Mouse (Mus musculus): Measurements from ENCODE around the gene Tmc6. TPM values are rescaled to one million over a fixed set of nuclear protein-coding genes. Genes with fewer than 3 reads are reported as not detected.
A peak's percentile ranks its signal among the peaks of the same experiment; 100 is the strongest.

The Tmc6 gene
- total and polyA plus RNA-seq, 3 experiments, result 12.6 to 18.1 (median 15.7) TPM

GRCm38 (mm10) chr11:117786294-117786693 is 4.3 kb upstream of the Tmc6 start:
- 19% methylated on average over 10 of the region's 10 CpGs for WGBS
- intact Hi-C loops (cut with DNase I), result loop anchor here (1.0 to 5.0 kb wide), 2 partner anchors 34 to 77 kb away; no protein-coding TSS in a partner anchor
- DNase-seq, result peak; percentile 68 to 69

GRCm38 (mm10) chr11:117783683-117784309 is 1.8 kb upstream of the Tmc6 start:
- Histone ChIP-seq H3K36me3 (ENCODE audit: control insufficient read depth, insufficient read depth, low read length) (no peaks in the 10 kb centered on the region), H3K4me3 (peak overlapping the region; percentile 52), H3K4me1 (ENCODE audit: control insufficient read depth, insufficient read depth, low read length) (peaks cover 4% of the 10 kb centered on the region; the same call in 1 of the 2 replicates), H3K27ac (peak overlapping the region; percentile 96), H3K79me2 (replicated peaks; ENCODE audit: control insufficient read depth, insufficient read depth, low read length) (no peaks in the 10 kb centered on the region), H3K9ac (ENCODE audit: low read depth, low read length) (peak overlapping the region; percentile 52; the same call in 1 of the 2 replicates), H3K27me3 (ENCODE audit: control insufficient read depth, insufficient read depth, low read length) (no peaks in the 10 kb centered on the region)
- peak; percentile 59 to 62 for DNase-seq
- intact Hi-C loops (cut with DNase I), result loop anchor here (2.0 kb wide), 1 partner anchor 41 kb away; the partner anchor contains the start of gene Afmid
- TF ChIP-seq POLR2A (IDR thresholded peaks at IDR 0.05; ENCODE audit: insufficient read depth, low read depth, low read length), result 0 out of 2 replicates have a peak, but pooled peaks have one; percentile 17
- TF ChIP-seq CTCF (IDR thresholded peaks at IDR 0.05), result no peak
- 54% methylated on average over 10 of the region's 10 CpGs for WGBS

More at GRCm38 (mm10) chr11:117786294-117786693, 4.3 kb upstream of the Tmc6 start:
- peaks cover 1% of the 10 kb centered on the region; the same call in 1 of the 2 replicates for H3K4me1 ChIP-seq (ENCODE audit: control insufficient read depth, insufficient read depth, low read length)
- no peak overlapping the region for H3K27ac ChIP-seq
- H3K4me3 ChIP-seq, result no peak overlapping the region
- H3K27me3 ChIP-seq (ENCODE audit: control insufficient read depth, insufficient read depth, low read length), result no peaks in the 10 kb centered on the region
- no peaks in the 10 kb centered on the region for H3K79me2 ChIP-seq (replicated peaks; ENCODE audit: control insufficient read depth, insufficient read depth, low read length)
- TF ChIP-seq POLR2A (IDR thresholded peaks at IDR 0.05; ENCODE audit: insufficient read depth, low read depth, low read length), result no peak
- peak; percentile 84 for TF ChIP-seq CTCF (IDR thresholded peaks at IDR 0.05)
- peak; percentile 59; the same call in 1 of the 2 replicates for TF ChIP-seq EP300 (IDR thresholded peaks at IDR 0.05; ENCODE audit: insufficient read depth, low read depth, low read length)
- no peaks in the 10 kb centered on the region for H3K36me3 ChIP-seq (ENCODE audit: control insufficient read depth, insufficient read depth, low read length)
- H3K9ac ChIP-seq (ENCODE audit: low read depth, low read length), result no peak overlapping the region

GRCm38 (mm10) chr11:117783089-117783488 is 1.1 kb upstream of the Tmc6 start:
- peak; percentile 72 to 74 for DNase-seq
- no peaks in the 10 kb centered on the region for H3K79me2 ChIP-seq (replicated peaks; ENCODE audit: control insufficient read depth, insufficient read depth, low read length)
- intact Hi-C loops (cut with DNase I), result loop anchor here (2.0 kb wide), 1 partner anchor 42 kb away; the partner anchor contains the start of gene Afmid
- WGBS, result 12% methylated on average over 31 of the region's 31 CpGs
- H3K9ac ChIP-seq (ENCODE audit: low read depth, low read length), result peak overlapping the region; percentile 85
- H3K27me3 ChIP-seq (ENCODE audit: control insufficient read depth, insufficient read depth, low read length), result no peaks in the 10 kb centered on the region
- TF ChIP-seq EP300 (IDR thresholded peaks at IDR 0.05; ENCODE audit: insufficient read depth, low read depth, low read length) (no peak), POLR2A (IDR thresholded peaks at IDR 0.05; ENCODE audit: insufficient read depth, low read depth, low read length) (peak; percentile 58; the same call in 1 of the 2 replicates), CTCF (IDR thresholded peaks at IDR 0.05) (peak; percentile 89)
- peak overlapping the region; percentile 96 for H3K27ac ChIP-seq
- peaks cover 6% of the 10 kb centered on the region; the same call in 1 of the 2 replicates for H3K4me1 ChIP-seq (ENCODE audit: control insufficient read depth, insufficient read depth, low read length)
- peak overlapping the region; percentile 52 for H3K4me3 ChIP-seq
- no peaks in the 10 kb centered on the region for H3K36me3 ChIP-seq (ENCODE audit: control insufficient read depth, insufficient read depth, low read length)

- no peaks in the 10 kb centered on the region for H3K79me2 ChIP-seq (replicated peaks; ENCODE audit: control insufficient read depth, insufficient read depth, low read length)
- no peaks in the 10 kb centered on the region for H3K36me3 ChIP-seq (ENCODE audit: control insufficient read depth, insufficient read depth, low read length)
- H3K4me3 ChIP-seq, result peak overlapping the region; percentile 52
- peak overlapping the region; percentile 85 for H3K9ac ChIP-seq (ENCODE audit: low read depth, low read length)
- DNase-seq, result no peak
- peak overlapping the region; percentile 96 for H3K27ac ChIP-seq
- WGBS, result 47% methylated on average over 9 of the region's 9 CpGs
- TF ChIP-seq EP300 (IDR thresholded peaks at IDR 0.05; ENCODE audit: insufficient read depth, low read depth, low read length) (no peak), POLR2A (IDR thresholded peaks at IDR 0.05; ENCODE audit: insufficient read depth, low read depth, low read length) (no peak), CTCF (IDR thresholded peaks at IDR 0.05) (no peak)
- intact Hi-C loops (cut with DNase I), result loop anchor here (2.0 kb wide), 1 partner anchor 42 kb away; the partner anchor contains the start of gene Afmid
- H3K4me1 ChIP-seq (ENCODE audit: control insufficient read depth, insufficient read depth, low read length), result peaks cover 6% of the 10 kb centered on the region; the same call in 1 of the 2 replicates
- no peaks in the 10 kb centered on the region for H3K27me3 ChIP-seq (ENCODE audit: control insufficient read depth, insufficient read depth, low read length)
Observed at GRCm38 (mm10) chr11:117782705-117783034, 672 bp upstream of the Tmc6 start.

GRCm38 (mm10) chr11:117781199-117781821 is 688 bp downstream of the Tmc6 start:
- H3K9ac ChIP-seq (ENCODE audit: low read depth, low read length), result peak overlapping the region; percentile 28
- no peaks in the 10 kb centered on the region for H3K27me3 ChIP-seq (ENCODE audit: control insufficient read depth, insufficient read depth, low read length)
- 10% methylated on average over 18 of the region's 18 CpGs for WGBS
- TF ChIP-seq POLR2A (IDR thresholded peaks at IDR 0.05; ENCODE audit: insufficient read depth, low read depth, low read length) (peak; percentile 31; the same call in 1 of the 2 replicates), EP300 (IDR thresholded peaks at IDR 0.05; ENCODE audit: insufficient read depth, low read depth, low read length) (0 out of 2 replicates have a peak, but pooled peaks have one; percentile 4), CTCF (IDR thresholded peaks at IDR 0.05) (no peak)
- no peaks in the 10 kb centered on the region for H3K36me3 ChIP-seq (ENCODE audit: control insufficient read depth, insufficient read depth, low read length)
- peaks cover 6% of the 10 kb centered on the region; the same call in 1 of the 2 replicates for H3K4me1 ChIP-seq (ENCODE audit: control insufficient read depth, insufficient read depth, low read length)
- peak overlapping the region; percentile 52 for H3K4me3 ChIP-seq
- peak; percentile 73 to 83 for DNase-seq
- no peaks in the 10 kb centered on the region for H3K79me2 ChIP-seq (replicated peaks; ENCODE audit: control insufficient read depth, insufficient read depth, low read length)
- intact Hi-C loops (cut with DNase I), result no loop called here
- H3K27ac ChIP-seq, result peak overlapping the region; percentile 96
